Mouse (Mus musculus): ENCODE data around the gene Adam15. TPM values are rescaled to one million over a fixed set of nuclear protein-coding genes. Genes with fewer than 3 reads are reported as not detected.

Gene Adam15
- polyA plus RNA-seq, 1 experiment from 2014 or later, result 23.2 TPM

GRCm38 (mm10) chr3:89348911-89349868, 606 bp downstream of the Adam15 start:
- Histone ChIP-seq H3K4me1 (replicated peaks; ENCODE audit: control insufficient read depth, insufficient read depth, low read length) (peaks cover 10% of the 10 kb centered on the region), H3K9me3 (ENCODE audit: control insufficient read depth, low read length) (no peaks in the 10 kb centered on the region), H3K36me3 (ENCODE audit: control insufficient read depth, insufficient read depth, low read length) (no peaks in the 10 kb centered on the region), H3K9ac (ENCODE audit: low read depth, low read length) (peak overlapping the region; percentile 59), H3K27ac (ENCODE audit: low read depth, low read length) (no peak overlapping the region), H3K27me3 (replicated peaks; ENCODE audit: control insufficient read depth, insufficient read depth, low read length) (peaks cover 18% of the 10 kb centered on the region), H3K4me3 (ENCODE audit: low read depth, low read length) (peak overlapping the region; percentile 64), H3K4me2 (peak overlapping the region; percentile 97)
- ATAC-seq (replicated peaks; ENCODE audit: low FRiP score) (no peak), DNase-seq (ENCODE audit: low spot score) (no peak)
- 1% methylated on average over 38 of the region's 38 CpGs for WGBS

- no peak for ATAC-seq (replicated peaks; ENCODE audit: low FRiP score)
- no peak overlapping the region for H3K9ac ChIP-seq (ENCODE audit: low read depth, low read length)
- H3K27ac ChIP-seq (ENCODE audit: low read depth, low read length), result no peak overlapping the region
- no peaks in the 10 kb centered on the region for H3K9me3 ChIP-seq (ENCODE audit: control insufficient read depth, low read length)
- peaks cover 18% of the 10 kb centered on the region for H3K27me3 ChIP-seq (replicated peaks; ENCODE audit: control insufficient read depth, insufficient read depth, low read length)
- no peak for DNase-seq (ENCODE audit: low spot score)
- peak overlapping the region; percentile 97 for H3K4me2 ChIP-seq
- no peaks in the 10 kb centered on the region for H3K36me3 ChIP-seq (ENCODE audit: control insufficient read depth, insufficient read depth, low read length)
- H3K4me1 ChIP-seq (replicated peaks; ENCODE audit: control insufficient read depth, insufficient read depth, low read length), result peaks cover 9% of the 10 kb centered on the region
- 40% methylated on average over 1 of the region's 1 CpGs for WGBS
- H3K4me3 ChIP-seq (ENCODE audit: low read depth, low read length), result no peak overlapping the region
Observed at GRCm38 (mm10) chr3:89347916-89348315, 1.9 kb downstream of the Adam15 start.

GRCm38 (mm10) chr3:89346815-89347540, 2.8 kb downstream of the Adam15 start:
- Histone ChIP-seq H3K4me2 (no peak overlapping the region), H3K27me3 (replicated peaks; ENCODE audit: control insufficient read depth, insufficient read depth, low read length) (peaks cover 18% of the 10 kb centered on the region), H3K27ac (ENCODE audit: low read depth, low read length) (no peak overlapping the region), H3K9ac (ENCODE audit: low read depth, low read length) (no peak overlapping the region), H3K4me3 (ENCODE audit: low read depth, low read length) (no peak overlapping the region), H3K9me3 (ENCODE audit: control insufficient read depth, low read length) (no peaks in the 10 kb centered on the region), H3K4me1 (replicated peaks; ENCODE audit: control insufficient read depth, insufficient read depth, low read length) (peaks cover 9% of the 10 kb centered on the region), H3K36me3 (ENCODE audit: control insufficient read depth, insufficient read depth, low read length) (no peaks in the 10 kb centered on the region)
- ATAC-seq (replicated peaks; ENCODE audit: low FRiP score), result no peak
- 68% methylated on average over 10 of the region's 10 CpGs for WGBS
- DNase-seq (ENCODE audit: low spot score), result no peak

- Histone ChIP-seq H3K27me3 (replicated peaks; ENCODE audit: control insufficient read depth, insufficient read depth, low read length) (peaks cover 4% of the 10 kb centered on the region), H3K4me3 (ENCODE audit: low read depth, low read length) (no peak overlapping the region), H3K9ac (ENCODE audit: low read depth, low read length) (no peak overlapping the region), H3K4me1 (replicated peaks; ENCODE audit: control insufficient read depth, insufficient read depth, low read length) (peaks cover 13% of the 10 kb centered on the region), H3K27ac (ENCODE audit: low read depth, low read length) (no peak overlapping the region), H3K4me2 (no peak overlapping the region), H3K36me3 (ENCODE audit: control insufficient read depth, insufficient read depth, low read length) (no peaks in the 10 kb centered on the region; the same call in 1 of the 2 replicates), H3K9me3 (ENCODE audit: control insufficient read depth, low read length) (no peaks in the 10 kb centered on the region)
- WGBS, result 81% methylated on average over 7 of the region's 7 CpGs
- no peak for DNase-seq (ENCODE audit: low spot score)
- no peak for ATAC-seq (replicated peaks; ENCODE audit: low FRiP score)
Observed at GRCm38 (mm10) chr3:89343279-89343678, 6.5 kb downstream of the Adam15 start.

- DNase-seq (ENCODE audit: low spot score) (no peak), ATAC-seq (replicated peaks; ENCODE audit: low FRiP score) (no peak)
- Histone ChIP-seq H3K4me1 (replicated peaks; ENCODE audit: control insufficient read depth, insufficient read depth, low read length) (peaks cover 21% of the 10 kb centered on the region), H3K27me3 (replicated peaks; ENCODE audit: control insufficient read depth, insufficient read depth, low read length) (peaks cover 5% of the 10 kb centered on the region; the same call in 1 of the 2 replicates), H3K36me3 (ENCODE audit: control insufficient read depth, insufficient read depth, low read length) (no peaks in the 10 kb centered on the region; the same call in 1 of the 2 replicates), H3K27ac (ENCODE audit: low read depth, low read length) (no peak overlapping the region), H3K4me3 (ENCODE audit: low read depth, low read length) (no peak overlapping the region), H3K4me2 (no peak overlapping the region), H3K9me3 (ENCODE audit: control insufficient read depth, low read length) (no peaks in the 10 kb centered on the region), H3K9ac (ENCODE audit: low read depth, low read length) (no peak overlapping the region)
- 88% methylated on average over 4 of the region's 4 CpGs for WGBS
Observed at GRCm38 (mm10) chr3:89341794-89342193, 8.0 kb downstream of the Adam15 start.

- peak; percentile 76 for DNase-seq (ENCODE audit: low spot score)
- Histone ChIP-seq H3K9ac (ENCODE audit: low read depth, low read length) (no peak overlapping the region), H3K36me3 (ENCODE audit: control insufficient read depth, insufficient read depth, low read length) (no peaks in the 10 kb centered on the region; the same call in 1 of the 2 replicates), H3K9me3 (ENCODE audit: control insufficient read depth, low read length) (no peaks in the 10 kb centered on the region), H3K4me2 (peak overlapping the region; percentile 51), H3K27ac (ENCODE audit: low read depth, low read length) (no peak overlapping the region), H3K4me1 (replicated peaks; ENCODE audit: control insufficient read depth, insufficient read depth, low read length) (peaks cover 27% of the 10 kb centered on the region), H3K27me3 (replicated peaks; ENCODE audit: control insufficient read depth, insufficient read depth, low read length) (peaks cover 5% of the 10 kb centered on the region; the same call in 1 of the 2 replicates), H3K4me3 (ENCODE audit: low read depth, low read length) (peak overlapping the region; percentile 28)
- ATAC-seq (replicated peaks; ENCODE audit: low FRiP score), result peak; percentile 27; the same call in 1 of the 2 replicates
- WGBS, result 12% methylated on average over 11 of the region's 11 CpGs
Observed at GRCm38 (mm10) chr3:89340465-89340864, 9.3 kb downstream of the Adam15 start.

- Histone ChIP-seq H3K27ac (ENCODE audit: low read depth, low read length) (no peak overlapping the region; the same call in 1 of the 2 replicates), H3K9me3 (ENCODE audit: control insufficient read depth, low read length) (no peaks in the 10 kb centered on the region), H3K4me3 (ENCODE audit: low read depth, low read length) (0 out of 2 replicates have a peak overlapping the region, but pooled peaks have one; percentile 1), H3K4me2 (no peak overlapping the region), H3K36me3 (ENCODE audit: control insufficient read depth, insufficient read depth, low read length) (no peaks in the 10 kb centered on the region; the same call in 1 of the 2 replicates), H3K9ac (ENCODE audit: low read depth, low read length) (no peak overlapping the region), H3K4me1 (replicated peaks; ENCODE audit: control insufficient read depth, insufficient read depth, low read length) (peaks cover 27% of the 10 kb centered on the region), H3K27me3 (replicated peaks; ENCODE audit: control insufficient read depth, insufficient read depth, low read length) (peaks cover 5% of the 10 kb centered on the region; the same call in 1 of the 2 replicates)
- no peak for ATAC-seq (replicated peaks; ENCODE audit: low FRiP score)
- WGBS, result 30% methylated on average over 8 of the region's 8 CpGs
- DNase-seq (ENCODE audit: low spot score), result peak; percentile 74
Observed at GRCm38 (mm10) chr3:89339416-89339815, 10.4 kb downstream of the Adam15 start.

GRCm38 (mm10) chr3:89337721-89338578, 11.8 kb downstream of the Adam15 start, which contains the start of gene Efna4:
TSS of gene Efna4 (minus strand) at chr3:89338028.
- peak within 1 kb of the TSS; percentile 82 for H3K4me2 ChIP-seq
- peak; percentile 75 for ATAC-seq (replicated peaks; ENCODE audit: low FRiP score)
- H3K27ac ChIP-seq (ENCODE audit: low read depth, low read length), result peak within 1 kb of the TSS; percentile 68
- no peaks in the 10 kb centered on the region for H3K9me3 ChIP-seq (ENCODE audit: control insufficient read depth, low read length)
- WGBS, result 2% methylated on average over 42 of the region's 44 CpGs
- peaks cover 27% of the 10 kb centered on the region for H3K4me1 ChIP-seq (replicated peaks; ENCODE audit: control insufficient read depth, insufficient read depth, low read length)
- peak; percentile 75 for DNase-seq (ENCODE audit: low spot score)
- H3K36me3 ChIP-seq (ENCODE audit: control insufficient read depth, insufficient read depth, low read length), result peaks cover 6% of the 10 kb centered on the region; the same call in 1 of the 2 replicates
- H3K4me3 ChIP-seq (ENCODE audit: low read depth, low read length), result peak within 1 kb of the TSS; percentile 67
- H3K27me3 ChIP-seq (replicated peaks; ENCODE audit: control insufficient read depth, insufficient read depth, low read length), result peaks cover 14% of the 10 kb centered on the region
- H3K9ac ChIP-seq (ENCODE audit: low read depth, low read length), result peak within 1 kb of the TSS; percentile 64

Measured in liver, embryonic 11.5 days (tissue).